Mouse (Mus musculus): ENCODE measurements at regions not wholly inside any gene's neighbourhood (a gene's known extent, or its start where the extent isn't known, plus 50 kb on each side); places are given as distances from the start of the nearest gene placed in this dataset.

DNA sequence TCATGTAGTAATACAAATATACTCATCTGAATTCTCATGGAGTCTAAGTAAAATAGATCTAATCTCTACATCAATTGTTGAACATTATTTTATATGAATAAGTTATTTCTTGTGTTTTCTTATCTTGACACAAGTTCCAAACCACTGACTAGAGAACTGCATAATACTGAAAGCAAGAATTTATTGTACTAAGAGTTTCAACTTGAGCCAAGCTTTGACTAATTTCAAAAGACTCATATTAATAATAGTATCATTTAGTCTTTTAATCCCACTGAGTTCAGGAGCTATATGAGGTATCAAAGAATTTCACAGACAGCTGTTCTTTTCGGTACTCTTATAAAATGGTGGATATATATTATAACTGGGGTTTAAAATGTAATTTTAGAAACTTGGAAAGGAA lies 103.3 kb upstream of the Tbl1xr1 start:
- intact Hi-C loops (cut with DNase I), result no loop called here

DNA sequence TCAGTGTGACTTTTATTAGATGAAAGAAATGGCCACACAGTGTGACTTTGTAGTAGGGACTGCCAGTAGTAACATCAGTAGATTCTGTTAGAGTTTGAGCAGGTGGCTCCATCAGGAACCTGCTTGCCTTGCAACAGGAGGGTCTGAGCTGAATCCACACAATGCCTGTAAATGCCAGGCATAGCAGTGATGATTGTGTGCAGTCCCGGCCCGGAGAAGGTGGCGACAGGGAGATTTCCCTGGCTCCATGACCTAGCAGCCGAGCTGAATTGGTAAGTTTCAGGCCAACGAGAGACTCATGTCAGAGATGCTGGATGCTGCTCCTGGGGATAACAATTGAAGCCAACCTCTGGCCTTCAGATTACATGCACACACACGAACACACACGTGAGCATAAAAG lies 102.8 kb upstream of the Tbl1xr1 start:
- intact Hi-C loops (cut with DNase I), result no loop called here
- no peak for DNase-seq

More for the DNA sequence above, 103.3 kb upstream of the Tbl1xr1 start:
- DNase-seq, result no peak

DNA sequence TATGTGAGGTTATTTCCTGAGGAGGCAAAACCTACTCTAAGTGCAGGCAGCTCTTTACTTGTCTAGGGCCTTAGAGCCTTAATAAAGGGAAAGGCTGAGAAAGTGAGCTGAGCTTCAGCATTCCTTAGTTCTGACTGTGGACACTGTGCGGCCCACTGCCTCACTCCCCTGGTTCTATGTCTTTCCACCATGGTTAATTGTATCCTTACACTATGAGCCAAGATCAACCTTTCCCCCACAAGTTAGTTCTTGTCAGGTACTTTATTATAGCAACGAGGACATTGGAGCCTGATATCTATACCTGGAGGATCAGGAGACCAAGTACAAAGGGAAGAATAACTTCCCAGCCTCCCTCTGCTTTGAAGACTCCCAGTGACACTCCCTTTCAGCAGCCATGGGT lies 101.7 kb upstream of the Tbl1xr1 start:
- DNase-seq, result no peak
- intact Hi-C loops (cut with DNase I), result no loop called here

DNA sequence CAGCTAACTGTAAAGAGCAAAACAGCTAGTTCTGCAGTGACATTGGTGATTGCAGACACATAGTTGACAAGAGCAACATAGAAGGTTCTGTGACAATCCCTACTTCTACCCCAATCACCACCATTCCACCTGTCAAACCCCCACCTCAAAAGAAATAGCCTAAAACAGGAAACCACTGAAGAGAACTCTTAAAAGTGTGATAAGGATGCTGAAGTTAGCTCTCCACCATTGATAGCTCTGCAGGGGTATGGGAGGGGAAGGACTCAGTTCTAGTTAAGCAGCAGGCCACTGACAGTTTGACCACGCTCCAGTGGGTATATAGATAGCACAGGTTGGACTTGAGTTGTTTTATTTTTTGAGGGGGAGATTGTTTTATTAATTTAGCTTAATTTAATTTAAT lies 98.7 kb upstream of the Tbl1xr1 start:
- intact Hi-C loops (cut with DNase I), result no loop called here
- no peak for DNase-seq

DNA sequence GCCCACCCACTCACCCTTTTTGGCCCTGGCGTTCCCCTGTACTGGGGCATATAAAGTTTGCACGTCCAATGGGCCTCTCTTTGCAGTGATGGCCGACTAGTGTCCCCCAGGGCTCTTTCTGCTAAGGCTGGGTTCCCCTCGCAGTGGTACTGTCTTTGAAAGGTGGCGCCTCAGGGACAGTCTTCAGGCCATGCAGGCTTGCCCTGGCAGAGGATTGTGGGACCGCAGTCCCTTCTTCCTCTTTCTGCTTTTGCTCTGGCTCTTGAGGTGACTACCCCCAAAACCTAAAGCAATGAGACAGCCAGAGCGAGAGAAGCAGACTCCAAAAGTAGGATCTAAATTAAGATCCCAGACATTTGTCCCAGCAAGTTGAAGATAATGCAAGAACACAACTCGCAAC lies 93.5 kb upstream of the Tbl1xr1 start:
- DNase-seq, result no peak
- intact Hi-C loops (cut with DNase I), result no loop called here

DNA sequence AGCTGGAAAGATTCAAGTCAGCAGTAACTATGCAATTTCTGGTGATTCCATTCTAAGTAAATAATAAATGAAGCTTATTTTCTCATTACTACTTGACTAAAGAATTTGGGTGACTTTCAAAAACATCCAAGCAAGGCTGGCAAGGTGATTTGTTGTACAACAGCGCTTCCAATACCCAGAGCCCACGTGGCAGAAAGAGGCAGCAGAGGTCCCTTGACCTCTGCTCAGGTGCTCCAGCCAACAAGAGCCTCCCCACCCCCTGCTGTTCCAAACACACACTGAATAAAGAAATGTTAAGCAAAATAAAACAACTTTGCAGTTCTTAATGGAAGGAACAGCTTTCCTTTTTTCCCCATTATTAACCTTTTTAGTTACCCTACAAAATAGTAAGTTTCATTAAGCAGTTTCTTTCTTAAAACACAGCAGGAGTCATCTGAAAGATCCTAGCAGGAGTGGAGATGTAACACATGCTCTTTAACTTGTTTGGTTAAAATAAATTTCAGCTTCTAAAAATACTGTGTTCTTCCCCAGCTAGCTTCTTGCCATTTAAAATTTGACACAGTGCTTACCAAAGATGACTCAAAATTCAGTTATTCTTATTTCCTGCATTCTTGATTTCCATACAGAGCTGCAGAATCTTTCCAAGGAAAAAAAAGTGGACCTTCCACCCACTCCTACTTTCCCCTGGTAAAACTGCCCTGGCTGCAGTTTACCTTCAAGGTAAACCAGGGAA lies 92.3 kb upstream of the Tbl1xr1 start:
- intact Hi-C loops (cut with DNase I), result loop anchor here (2.0 kb wide), 1 partner anchor 47 kb away; no protein-coding TSS in a partner anchor
- DNase-seq, result no peak

DNA sequence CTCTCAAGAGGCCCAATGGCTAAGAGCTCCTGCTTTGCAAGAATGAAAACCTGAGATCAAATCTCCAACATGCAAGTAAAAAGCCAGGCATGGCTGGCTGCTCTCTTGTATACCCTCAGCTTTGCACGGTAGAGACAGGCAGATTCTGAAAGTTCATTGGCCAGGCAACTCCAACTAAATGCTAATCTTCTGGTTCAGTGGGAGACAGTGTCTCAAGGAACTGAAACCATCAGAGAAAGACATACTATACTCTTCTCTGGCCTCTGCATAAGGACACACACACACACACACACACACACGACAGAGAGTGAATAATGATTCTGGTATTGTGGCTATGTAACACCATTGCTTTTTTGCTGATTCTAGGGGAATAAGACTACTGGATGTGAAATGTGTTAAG lies 91.6 kb upstream of the Tbl1xr1 start:
- intact Hi-C loops (cut with DNase I), result loop anchor here (2.0 to 5.0 kb wide), 2 partner anchors 33 to 48 kb away; no protein-coding TSS in a partner anchor
- DNase-seq, result no peak

DNA sequence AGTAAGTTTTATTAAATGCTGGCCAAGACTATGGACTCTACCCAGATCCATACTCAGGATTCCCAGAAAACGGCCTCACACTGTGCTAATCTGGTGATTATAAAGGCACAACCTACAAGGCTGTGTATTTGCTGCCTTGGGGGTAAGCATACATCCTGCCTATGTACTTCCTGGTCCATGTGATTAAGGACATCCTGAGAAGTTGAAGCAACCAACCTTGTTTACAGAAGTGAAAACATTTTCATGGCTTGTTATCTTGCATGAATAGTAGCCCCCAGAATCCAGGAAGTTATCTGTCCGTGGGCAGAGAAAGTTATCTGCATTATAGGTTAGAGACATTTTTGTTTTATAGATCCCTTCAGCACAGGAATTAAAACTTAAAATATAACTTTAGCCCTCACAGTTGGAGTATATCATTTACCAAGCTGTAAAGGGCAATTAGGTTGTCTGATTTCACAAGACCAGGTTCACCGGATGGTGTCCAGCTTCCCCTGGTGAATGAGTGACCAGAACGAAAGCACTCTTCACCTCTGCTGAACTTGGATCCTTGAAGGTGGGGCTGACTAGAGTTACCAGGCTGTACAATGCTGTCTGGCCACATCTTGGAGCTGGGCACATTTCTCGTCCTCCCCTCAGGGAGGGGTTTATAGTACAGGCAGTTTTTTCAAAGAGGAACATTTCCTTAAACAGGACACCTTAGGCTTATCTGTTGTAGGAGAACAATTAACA lies 90.1 kb upstream of the Tbl1xr1 start:
- intact Hi-C loops (cut with DNase I), result loop anchor here (2.0 to 5.0 kb wide), 2 partner anchors 34 to 90 kb away; partner anchors contain the start of gene Tbl1xr1
- DNase-seq, result peak in 1 of 2 experiments; percentile 36

DNA sequence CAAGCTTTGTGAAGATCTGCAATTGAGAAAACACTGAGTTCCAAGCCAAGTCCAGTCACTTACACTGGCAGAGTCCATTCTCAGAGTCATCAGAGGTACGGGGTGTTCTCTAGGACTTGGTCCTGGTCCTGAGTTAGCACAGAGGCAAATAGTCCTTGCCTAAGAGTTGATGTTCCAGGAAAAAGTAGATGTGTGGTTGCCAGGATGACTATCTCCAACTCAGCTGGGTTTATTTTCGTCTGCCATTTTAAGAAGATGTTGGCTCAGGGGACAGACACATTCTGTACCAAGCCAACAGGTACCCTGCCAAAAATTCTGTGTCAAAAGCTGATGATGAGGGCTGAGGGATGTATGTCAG lies 89.6 kb upstream of the Tbl1xr1 start:
- DNase-seq, result peak; percentile 35 to 41
- intact Hi-C loops (cut with DNase I), result loop anchor here (2.0 to 5.0 kb wide), 2 partner anchors 35 to 90 kb away; partner anchors contain the start of gene Tbl1xr1

DNA sequence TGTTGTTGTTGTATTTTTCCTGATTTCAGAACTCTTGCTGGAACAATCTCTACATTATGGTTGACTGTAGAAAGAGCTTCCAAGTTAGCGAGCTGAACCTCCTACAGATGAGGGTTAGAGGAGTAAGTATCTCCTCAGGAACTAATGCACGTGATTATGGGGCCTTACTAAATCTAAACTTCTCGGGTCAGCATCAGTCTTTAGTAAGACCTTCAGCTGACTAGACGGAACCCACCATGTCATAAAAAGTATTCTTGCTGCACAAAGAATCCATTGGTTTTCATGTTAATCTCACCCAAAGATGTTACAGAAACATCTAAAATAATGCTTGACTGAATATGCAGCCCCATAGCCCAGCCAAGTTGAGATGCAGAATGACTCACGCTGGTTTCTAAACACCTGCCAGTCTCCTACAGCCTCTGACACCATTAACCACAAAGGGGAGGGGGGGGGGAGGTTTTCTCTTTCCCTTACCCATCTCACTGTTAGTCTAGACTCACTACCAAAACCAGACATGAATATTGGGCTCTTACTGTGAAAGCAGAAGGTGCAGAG lies 88.9 kb upstream of the Tbl1xr1 start:
- intact Hi-C loops (cut with DNase I), result loop anchor here (2.0 to 5.0 kb wide), 2 partner anchors 35 to 89 kb away; partner anchors contain the start of gene Tbl1xr1
- DNase-seq, result no peak

DNA sequence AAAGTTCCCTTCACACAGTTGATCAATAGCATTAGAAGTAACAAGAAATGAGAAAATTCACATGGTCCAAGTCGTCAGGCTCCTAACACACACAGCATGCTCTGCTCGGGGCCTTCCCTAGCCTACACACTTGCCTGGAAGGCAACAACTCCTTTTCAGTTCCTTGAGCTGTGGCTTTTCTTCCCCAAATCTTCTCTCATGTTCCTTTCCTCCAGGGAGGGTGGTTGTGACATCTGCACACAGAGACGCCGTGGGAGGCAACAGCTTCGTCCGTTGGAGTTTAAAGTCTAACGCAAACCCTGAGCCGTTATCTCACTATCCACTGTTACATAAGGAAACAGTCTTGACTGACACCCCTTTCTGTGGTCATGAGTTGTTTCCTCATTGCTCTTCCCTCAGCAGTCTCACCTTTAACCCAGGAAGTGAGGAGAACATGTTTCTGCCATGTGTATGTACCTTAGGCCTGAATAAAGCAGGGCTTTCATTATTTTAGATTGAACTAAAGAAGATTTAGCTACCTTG lies 88.4 kb upstream of the Tbl1xr1 start:
- no peak for DNase-seq
- intact Hi-C loops (cut with DNase I), result loop anchor here (5.0 kb wide), 1 partner anchor 36 kb away; no protein-coding TSS in a partner anchor

DNA sequence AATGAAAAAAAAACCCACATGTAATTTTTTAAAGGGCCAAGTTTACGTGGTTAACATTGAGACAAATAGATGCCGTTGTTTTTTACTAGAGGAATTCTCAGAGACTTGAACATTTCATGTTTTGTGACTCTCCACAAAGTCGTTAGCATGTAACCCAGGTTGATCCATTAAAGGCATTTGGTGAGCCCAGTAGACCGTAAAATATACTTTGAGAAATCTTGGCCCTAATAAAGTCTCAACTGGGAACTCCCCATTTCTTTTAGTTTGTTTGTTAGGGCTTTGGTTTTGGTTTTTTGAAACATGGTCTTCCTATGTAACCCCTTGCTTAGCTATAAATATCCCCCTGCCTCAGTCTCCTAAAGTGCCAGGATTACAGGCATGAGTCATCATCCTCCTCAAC lies 85.9 kb upstream of the Tbl1xr1 start:
- intact Hi-C loops (cut with DNase I), result no loop called here

DNA sequence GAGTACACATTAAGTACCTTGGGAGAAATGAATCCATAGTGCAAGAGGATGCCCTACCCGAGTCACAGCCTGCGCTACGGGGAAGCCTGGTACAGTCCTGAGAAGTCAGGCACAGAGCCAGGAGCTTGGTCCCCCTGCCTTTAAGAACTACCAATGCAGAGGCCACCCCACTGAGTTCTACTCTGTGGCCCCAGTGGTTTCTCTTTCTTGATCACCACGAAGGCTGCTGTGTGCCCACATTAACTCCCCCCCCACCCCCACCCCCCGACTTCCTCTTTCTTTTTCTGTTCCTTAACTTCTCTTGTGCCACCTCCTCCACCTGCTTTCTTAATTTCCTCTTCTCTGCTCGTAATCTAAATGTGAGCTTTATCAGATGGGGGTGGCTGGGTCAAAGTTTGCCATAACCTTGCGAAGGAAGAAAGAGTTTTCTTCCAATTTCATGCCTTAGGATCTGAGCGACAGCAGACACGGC lies 84.7 kb upstream of the Tbl1xr1 start:
- intact Hi-C loops (cut with DNase I), result no loop called here
- no peak for DNase-seq

More for the DNA sequence above, 85.9 kb upstream of the Tbl1xr1 start:
- no peak for DNase-seq

DNA sequence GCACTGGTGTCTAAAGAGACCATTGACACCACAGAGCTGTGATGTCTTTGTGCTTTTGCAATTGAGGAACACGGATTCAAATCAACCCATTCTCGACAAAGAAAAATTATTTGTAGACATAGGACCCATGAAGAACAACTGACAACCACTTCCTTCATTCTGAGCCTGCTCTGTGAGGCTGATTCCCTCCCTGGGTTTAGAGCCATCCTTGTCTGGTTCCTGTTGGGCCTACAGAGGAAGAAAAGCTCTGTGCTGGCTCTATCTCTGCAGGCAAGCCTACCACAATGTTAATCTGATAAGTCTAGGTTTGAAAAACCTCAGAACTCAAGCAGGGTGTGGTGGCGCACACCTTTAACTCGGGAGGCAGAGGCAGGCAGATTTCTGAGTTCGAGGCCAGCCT lies 84.2 kb upstream of the Tbl1xr1 start:
- intact Hi-C loops (cut with DNase I), result no loop called here
- no peak for DNase-seq

DNA sequence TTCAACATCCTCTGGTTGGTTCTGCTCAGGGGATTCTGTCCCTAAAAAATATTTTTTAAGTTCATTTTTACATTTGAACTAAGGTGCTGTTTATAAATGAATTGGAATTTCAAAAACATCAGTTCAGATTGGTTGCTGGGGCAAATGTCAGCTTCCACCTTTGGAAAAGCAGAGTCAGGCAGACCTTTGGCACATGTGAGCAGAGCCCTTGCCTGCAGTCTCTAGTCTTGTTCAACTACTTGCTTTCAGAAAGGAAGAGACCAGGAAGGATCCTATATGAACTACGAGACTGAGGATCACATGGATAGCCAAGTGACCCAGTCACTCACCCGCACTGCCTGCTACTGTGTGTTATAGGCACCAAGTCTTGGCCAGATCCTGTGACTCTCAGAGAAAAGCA lies 82.5 kb upstream of the Tbl1xr1 start:
- no peak for DNase-seq
- intact Hi-C loops (cut with DNase I), result no loop called here

DNA sequence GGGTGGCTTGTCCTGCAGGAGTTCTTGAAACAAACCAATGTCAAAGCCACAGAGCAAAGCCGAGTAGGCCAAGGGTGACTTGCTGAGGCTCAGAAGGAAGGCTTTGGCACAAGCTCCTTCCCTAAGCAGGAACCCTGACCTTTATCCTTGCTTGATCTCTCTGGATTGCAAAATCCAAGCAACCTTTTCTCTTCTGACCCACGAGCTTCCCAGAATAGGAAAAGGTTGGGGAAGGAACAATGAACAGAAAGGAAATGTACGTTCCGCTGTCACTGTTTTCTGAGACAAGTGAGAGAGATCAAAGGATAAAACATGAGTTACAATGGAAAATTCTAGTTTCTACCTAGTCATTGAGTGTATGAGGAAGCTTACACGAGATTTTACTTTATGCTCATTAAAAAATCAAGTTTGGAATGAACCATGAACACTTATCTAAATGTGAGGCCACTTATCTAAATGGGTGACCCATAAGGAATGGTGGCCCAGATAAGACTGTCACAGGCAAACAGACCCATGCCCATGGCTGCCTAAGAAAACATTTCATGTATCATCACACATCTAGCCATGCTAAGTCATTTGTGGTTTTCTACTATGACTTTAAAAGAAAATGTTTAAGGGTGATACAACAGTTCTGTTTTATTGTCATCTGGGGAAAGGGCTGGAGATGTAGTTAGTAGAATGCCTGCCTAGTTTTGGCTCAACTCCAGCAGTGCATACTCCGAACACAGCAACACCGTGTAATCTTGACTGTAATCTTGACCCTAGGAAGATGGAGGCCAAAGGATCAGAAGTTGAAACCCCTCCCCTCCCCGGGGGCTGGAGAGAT lies 80.7 kb upstream of the Tbl1xr1 start:
- intact Hi-C loops (cut with DNase I), result no loop called here
- DNase-seq, result no peak

DNA sequence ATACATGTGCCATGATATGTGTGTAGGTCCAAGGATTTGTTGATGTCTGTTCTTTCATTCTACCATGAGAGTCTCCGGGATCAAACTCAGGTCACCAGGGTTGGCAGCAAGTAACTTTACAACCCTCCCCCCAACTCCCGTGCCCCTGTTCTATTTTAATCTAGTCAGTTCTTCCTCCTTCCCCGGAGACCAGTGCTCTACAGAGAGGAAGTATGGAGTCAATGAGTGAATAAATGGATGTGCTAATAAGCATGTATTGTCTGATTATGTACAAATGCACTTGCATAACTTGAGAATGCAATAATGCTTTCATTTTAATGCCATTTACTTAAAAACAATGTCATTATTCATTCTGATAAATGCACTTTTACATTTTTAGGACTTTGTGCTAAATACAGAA lies 79.1 kb upstream of the Tbl1xr1 start:
- intact Hi-C loops (cut with DNase I), result no loop called here
- no peak for DNase-seq

DNA sequence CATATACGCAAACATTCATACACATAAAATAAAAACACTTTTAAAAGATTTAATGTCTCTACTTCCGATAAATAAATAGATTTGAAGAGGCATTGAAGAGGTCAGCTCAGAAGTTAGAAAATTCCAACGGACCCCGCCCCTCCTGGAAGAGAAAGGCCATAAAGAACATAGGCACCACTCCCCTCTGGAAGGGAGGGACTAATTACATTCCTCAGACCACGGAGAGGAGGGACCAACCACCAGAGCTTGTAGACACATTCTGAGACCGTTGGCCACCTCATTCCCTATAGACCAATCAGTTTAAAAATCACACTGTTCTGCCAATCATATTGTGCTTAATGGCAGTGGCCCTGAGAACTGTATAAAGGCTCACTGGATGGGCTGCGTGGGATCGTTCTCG lies 71.0 kb upstream of the Tbl1xr1 start:
- intact Hi-C loops (cut with DNase I), result loop anchor here (5.0 kb wide), 1 partner anchor 67 kb away; no protein-coding TSS in a partner anchor
- DNase-seq, result no peak

DNA sequence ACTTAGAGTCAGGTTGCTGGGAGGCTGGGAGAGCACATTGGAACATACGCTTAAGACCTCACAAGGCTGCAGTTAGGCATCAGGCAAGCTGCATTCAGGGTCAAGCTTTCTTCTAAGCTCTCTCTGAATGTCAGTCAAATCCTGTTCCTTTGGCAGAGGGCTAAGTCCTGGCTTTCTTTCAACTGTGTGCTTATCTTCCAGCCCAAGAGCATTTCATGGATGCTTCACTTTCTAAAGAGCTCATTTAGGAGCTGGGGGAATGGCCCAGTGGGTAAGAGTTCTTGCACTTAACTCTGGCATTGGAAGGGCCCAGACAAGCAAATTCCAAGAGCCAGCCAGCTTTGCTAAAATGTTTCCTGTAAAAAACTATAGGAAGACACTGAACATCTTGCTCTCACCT lies 70.3 kb upstream of the Tbl1xr1 start:
- intact Hi-C loops (cut with DNase I), result loop anchor here (1.0 to 5.0 kb wide), 2 partner anchors 17 to 66 kb away; no protein-coding TSS in a partner anchor
- DNase-seq, result peak; percentile 24 to 42

DNA sequence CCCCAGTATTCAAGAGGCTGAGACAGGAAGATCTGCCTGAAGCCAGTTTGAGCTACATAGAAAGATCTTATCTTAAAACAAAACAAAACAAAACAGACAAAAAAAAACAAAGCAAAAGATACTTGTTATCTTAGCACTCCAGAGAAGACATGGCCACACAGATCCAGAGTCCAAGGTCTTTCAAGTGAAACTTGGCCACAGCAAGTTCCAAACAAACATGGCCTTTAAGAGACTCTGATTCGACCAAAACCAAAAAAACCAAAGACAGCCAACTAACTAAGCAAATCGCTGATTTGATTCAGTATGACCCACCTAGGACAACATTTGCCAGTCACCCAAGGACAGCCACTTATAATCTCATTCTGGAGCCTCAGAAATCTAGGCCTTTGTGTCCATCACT lies 69.8 kb upstream of the Tbl1xr1 start:
- DNase-seq, result no peak
- intact Hi-C loops (cut with DNase I), result loop anchor here (1.0 to 5.0 kb wide), 2 partner anchors 17 to 66 kb away; no protein-coding TSS in a partner anchor
